Comparison of ENCODE assay signal across 21 mouse cellular contexts in the genomic region with DNA sequence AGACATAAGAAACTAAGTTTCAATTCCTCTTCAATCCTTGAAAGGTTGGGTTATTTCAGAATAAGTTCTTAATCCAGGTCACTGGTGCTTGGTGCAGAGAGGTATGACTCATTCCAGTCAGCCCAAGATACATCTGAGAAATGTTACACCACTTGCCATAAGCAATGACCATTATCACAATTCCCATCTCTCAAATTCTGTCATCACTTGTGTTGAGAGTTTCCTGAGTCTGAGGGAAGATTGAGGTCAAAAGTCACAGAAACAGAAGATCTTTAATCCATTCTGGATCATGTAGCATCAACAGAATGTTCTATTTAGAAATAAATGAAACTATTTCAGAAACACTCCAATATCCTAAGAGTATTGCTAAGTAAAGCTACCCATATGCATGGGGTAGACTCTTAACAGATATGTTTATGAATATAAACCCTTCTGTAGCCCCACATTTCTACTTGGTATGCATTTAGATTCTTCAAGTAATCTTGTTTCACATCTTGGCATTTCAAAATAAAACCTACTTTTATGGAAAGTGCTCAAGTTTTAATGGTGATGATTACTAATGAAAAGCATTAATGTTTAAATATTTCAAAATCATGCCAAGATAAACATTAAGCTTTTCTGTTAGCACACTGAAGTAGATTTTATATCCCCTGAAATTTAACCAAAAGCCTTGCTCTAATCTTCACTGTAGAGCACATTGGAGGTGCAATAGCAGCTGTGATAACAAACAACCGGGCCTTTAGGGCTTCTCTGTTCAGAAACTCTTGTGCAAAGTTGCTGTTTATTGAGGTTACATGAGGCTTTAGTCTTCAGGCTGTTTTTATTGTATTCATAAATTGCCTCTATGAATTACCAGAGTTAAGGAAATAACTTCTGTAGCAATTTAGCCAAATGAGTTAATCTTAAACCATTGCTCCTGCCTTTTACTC.
DNase-seq lines count a peak whose midpoint lies in the region; ATAC-seq lines count a peak whose summit lies in the region.
"Had no signal": no experiment of that assay in that cellular context is flagged by ENCODE, and none has a peak within 500 bp of the region (broad histone marks: within the 10 kb centered on the region; RNA-seq: fewer than 3 reads in every experiment).

No protein-coding gene starts in this region.

- H3K27me3 ChIP-seq in kidney, embryonic 15.5 days, result no peaks in the 10 kb centered on the region
- no peaks in the 10 kb centered on the region for H3K27me3 ChIP-seq in intestine, embryonic 16.5 days (replicated peaks; ENCODE audit: control insufficient read depth, insufficient read depth, low read length)
- H3K27me3 ChIP-seq: embryonic facial prominence, embryonic 12.5 days; neural tube, embryonic 13.5 days had no signal

- no peak overlapping the region for H3K4me3 ChIP-seq in kidney, embryonic 15.5 days (replicated peaks)
- no peak overlapping the region for H3K4me3 ChIP-seq in intestine, embryonic 16.5 days (ENCODE audit: low read length)
- H3K4me3 ChIP-seq: embryonic facial prominence, embryonic 12.5 days; neural tube, embryonic 13.5 days had no signal

- 0 out of 2 replicates have a peak overlapping the region, but pooled peaks have one; percentile 6 for H3K27ac ChIP-seq in kidney, embryonic 15.5 days
- no peak overlapping the region for H3K27ac ChIP-seq in intestine, embryonic 16.5 days (ENCODE audit: low read length)
- H3K27ac ChIP-seq: embryonic facial prominence, embryonic 12.5 days; hindbrain, embryonic 14.5 days; macrophage; neural tube, embryonic 13.5 days had no signal

- DNase-seq in kidney, adult 11 months, result no peak
- DNase-seq in 3T3-L1 (ENCODE audit: low read depth, low spot score), result peak; percentile 18
- DNase-seq in embryo, embryonic 11 days, result peak; percentile 5
- no peak for DNase-seq in heart, postnatal 14 days
- no peak for DNase-seq in gastrocnemius, adult 8-10 months (ENCODE audit: low spot score in 2 of 2)
- DNase-seq: cerebellum, postnatal 10 days; gastrocnemius, postnatal 25 days; heart, postnatal 10 days; kidney, postnatal 36 days; liver; liver, postnatal 0 days; right cerebral cortex, postnatal 14 days; thymus, adult 2 months had no signal

- 29% methylated on average over 1 of the region's 1 CpGs for WGBS in kidney, embryonic 15.5 days
- WGBS in intestine, embryonic 16.5 days, result 43% methylated on average over 1 of the region's 1 CpGs

- peak; percentile 62 for ATAC-seq in kidney, embryonic 15.5 days (replicated peaks; ENCODE audit: low FRiP score)
- ATAC-seq in intestine, embryonic 16.5 days, result peak; percentile 93
- ATAC-seq in monocyte, adult 5-6 weeks (replicated peaks; ENCODE audit: insufficient number of reproducible peaks, low FRiP score, low TSS enrichment, poor library complexity, severe bottlenecking), result no peak
- ATAC-seq: liver, postnatal 0 days had no signal

- H3K4me2 ChIP-seq in kidney, embryonic 15.5 days, result no peak overlapping the region
- H3K4me2 ChIP-seq in intestine, embryonic 16.5 days (ENCODE audit: low read depth, low read length), result no peak overlapping the region
- H3K4me2 ChIP-seq: embryonic facial prominence, embryonic 12.5 days; hindbrain, embryonic 14.5 days; midbrain, embryonic 11.5 days; neural tube, embryonic 13.5 days had no signal

- H3K9me3 ChIP-seq in kidney, embryonic 15.5 days (replicated peaks), result no peaks in the 10 kb centered on the region; the same call in 1 of the 2 replicates
- no peaks in the 10 kb centered on the region for H3K9me3 ChIP-seq in intestine, embryonic 16.5 days (ENCODE audit: control insufficient read depth, low read length)
- H3K9me3 ChIP-seq: embryonic facial prominence, embryonic 12.5 days; neural tube, embryonic 13.5 days had no signal

- intact Hi-C loops in heart, postnatal 14 days (cut with DNase I), result no loop called here

- H3K36me3 ChIP-seq in kidney, embryonic 15.5 days, result no peaks in the 10 kb centered on the region
- no peaks in the 10 kb centered on the region for H3K36me3 ChIP-seq in intestine, embryonic 16.5 days (ENCODE audit: control insufficient read depth, insufficient read depth, low read length)
- H3K36me3 ChIP-seq: embryonic facial prominence, embryonic 12.5 days; neural tube, embryonic 13.5 days had no signal

- H3K9ac ChIP-seq in kidney, embryonic 15.5 days, result no peak overlapping the region
- H3K9ac ChIP-seq in intestine, embryonic 16.5 days (ENCODE audit: low read depth, low read length), result no peak overlapping the region
- H3K9ac ChIP-seq: embryonic facial prominence, embryonic 12.5 days; hindbrain, embryonic 14.5 days; liver, postnatal 0 days; neural tube, embryonic 13.5 days had no signal

- no peaks in the 10 kb centered on the region for H3K4me1 ChIP-seq in kidney, embryonic 15.5 days
- no peaks in the 10 kb centered on the region for H3K4me1 ChIP-seq in intestine, embryonic 16.5 days (ENCODE audit: control insufficient read depth, insufficient read depth, low read length)
- H3K4me1 ChIP-seq: embryonic facial prominence, embryonic 12.5 days; neural tube, embryonic 13.5 days had no signal

Comparison
In these comparisons a context has a peak if more than half of its experiments do, and no peak if none do; other contexts are left out.
1. DNase-seq: peak in 3T3-L1 (single experiment) and embryo, embryonic 11 days (single experiment); none in kidney, adult 11 months (single experiment), heart, postnatal 14 days (0 of 2) and gastrocnemius, adult 8-10 months (0 of 2).